Mouse (Mus musculus): ENCODE results near the gene Tarbp2.

DNA sequence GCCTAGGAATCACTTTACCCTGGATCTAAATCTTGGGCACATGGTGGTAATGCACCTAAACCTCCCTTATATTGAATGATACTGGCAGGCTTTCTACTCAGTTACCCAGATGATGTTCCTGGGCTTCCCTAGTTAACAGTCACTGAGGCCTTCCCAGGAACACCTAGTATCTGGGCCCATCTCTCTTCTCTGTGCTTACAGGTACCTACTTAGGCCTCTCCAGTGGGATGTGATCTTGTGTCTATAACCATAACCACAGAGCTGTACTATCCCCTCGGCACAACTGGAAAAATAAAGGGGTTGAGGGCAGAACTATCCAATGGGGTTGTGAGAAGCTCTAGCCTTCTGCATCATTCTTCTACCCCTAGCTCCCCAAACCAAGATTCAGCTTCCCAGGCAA lies 11.1 kb upstream of the Tarbp2 start:
- TF ChIP-seq CTCF (IDR thresholded peaks at IDR 0.05; ENCODE audit: extremely low read depth, insufficient read length, insufficient replicate concordance, low read depth, low read length) (no peak), POLR2A (IDR thresholded peaks at IDR 0.05; ENCODE audit: low read depth, low read length) (no peak)

All from small intestine, adult 2 months (tissue).